Mouse (Mus musculus): ENCODE measurements around the gene Elovl1.

The Elovl1 gene

DNA sequence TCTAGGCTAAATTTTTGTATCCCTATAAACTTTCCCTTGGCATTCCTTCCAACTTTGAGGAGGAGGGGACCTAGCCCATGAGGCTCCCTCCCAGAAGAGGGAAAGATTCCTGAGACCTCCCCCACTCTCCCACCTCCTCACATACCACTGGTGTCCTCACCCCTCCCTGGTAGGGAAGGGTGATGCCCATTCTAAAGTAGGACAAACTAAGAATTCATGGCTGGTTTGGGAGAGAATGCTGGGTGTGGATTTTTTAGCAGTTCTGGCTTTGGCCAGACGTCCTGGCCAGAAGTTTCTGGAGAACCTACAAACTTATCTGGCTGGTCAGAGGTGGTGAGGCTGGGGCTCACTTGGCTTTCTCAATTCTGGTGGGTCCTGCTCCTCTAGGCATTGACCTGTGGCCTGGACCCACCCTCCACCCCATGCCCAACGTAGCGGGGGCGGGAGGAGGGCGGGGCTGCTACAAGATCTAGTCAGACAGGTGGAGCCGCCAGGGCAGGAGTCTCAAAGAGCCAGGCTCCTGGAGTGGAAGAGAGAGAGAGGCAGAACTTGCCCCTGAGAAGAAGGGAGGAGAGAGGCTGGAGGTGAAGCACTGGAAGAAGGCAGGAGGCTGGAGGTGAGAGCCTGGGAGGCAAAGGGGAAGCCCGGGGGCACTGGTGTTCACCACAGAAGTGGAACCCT is 1.5 kb downstream of the Elovl1 start:
- peak; percentile 27 for DNase-seq

DNA sequence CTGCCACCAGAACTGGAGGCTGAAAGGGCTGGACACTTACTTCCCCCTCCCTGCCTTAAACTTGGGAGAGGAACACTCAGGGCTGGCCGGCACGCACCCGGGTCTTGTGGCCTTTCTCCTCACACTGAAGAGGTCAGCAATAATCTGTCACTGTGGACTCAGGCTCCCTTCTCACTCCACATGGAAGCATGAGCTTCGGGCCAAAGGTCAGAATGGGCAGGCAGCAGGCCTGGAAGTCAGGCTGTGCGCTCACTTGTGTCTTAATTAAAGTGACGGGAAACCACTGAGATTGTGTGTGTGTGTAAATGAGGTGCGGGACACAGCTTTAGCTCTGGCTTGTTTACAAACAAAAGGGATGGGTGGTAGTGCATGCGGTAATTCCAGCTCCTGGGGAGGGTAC is 4.4 kb downstream of the Elovl1 start:
- no peak for DNase-seq

- peak; percentile 85 for DNase-seq
Observed at GRCm38 (mm10) chr4:118436820-118437603, 9.1 kb downstream of the Elovl1 start, which contains the start of gene Cdc20. Gene Cdc20 (minus strand): TSS chr4:118437352.

DNA sequence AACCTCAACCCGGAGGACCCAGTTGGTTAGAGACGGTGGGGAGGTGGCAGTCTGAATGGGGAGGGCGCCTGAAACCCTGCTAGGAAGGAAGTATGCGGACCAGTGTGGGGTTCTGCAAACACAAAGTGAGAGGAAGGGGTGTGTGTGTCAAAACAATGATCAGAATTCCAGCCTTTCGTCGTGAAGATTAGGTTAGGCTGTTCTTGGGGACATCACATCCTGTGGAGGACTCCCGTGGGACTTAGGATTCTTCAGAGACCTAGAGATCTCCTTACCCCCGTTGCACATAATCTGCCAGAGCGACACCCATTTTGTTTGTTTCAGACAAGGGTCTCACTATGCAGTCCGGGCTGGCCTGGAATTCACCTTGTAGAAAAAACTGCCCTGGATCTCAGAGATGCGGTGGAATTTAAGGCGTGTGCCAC is 9.9 kb downstream of the Elovl1 start:
- DNase-seq: no peak

DNA sequence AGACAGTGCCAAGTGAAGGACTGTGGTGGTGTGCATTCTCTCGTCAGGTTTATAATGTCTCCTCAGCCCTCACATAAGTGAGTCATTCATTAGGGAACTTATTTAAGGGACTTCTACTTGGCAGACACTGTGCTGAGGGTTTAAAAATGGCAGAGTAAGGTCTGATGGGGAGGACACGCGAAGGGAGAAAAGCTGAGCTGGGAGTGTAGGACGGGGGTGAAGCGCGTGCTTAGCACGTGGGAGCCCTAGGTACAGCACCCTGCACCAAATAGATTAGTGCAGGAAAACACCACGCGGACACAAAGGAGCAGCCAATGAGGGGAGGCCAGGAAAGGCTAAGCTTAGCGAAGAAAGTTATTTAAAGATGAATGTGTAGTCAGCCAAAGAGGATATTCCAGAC is 17.2 kb downstream of the Elovl1 start:
- DNase-seq: no peak

DNA sequence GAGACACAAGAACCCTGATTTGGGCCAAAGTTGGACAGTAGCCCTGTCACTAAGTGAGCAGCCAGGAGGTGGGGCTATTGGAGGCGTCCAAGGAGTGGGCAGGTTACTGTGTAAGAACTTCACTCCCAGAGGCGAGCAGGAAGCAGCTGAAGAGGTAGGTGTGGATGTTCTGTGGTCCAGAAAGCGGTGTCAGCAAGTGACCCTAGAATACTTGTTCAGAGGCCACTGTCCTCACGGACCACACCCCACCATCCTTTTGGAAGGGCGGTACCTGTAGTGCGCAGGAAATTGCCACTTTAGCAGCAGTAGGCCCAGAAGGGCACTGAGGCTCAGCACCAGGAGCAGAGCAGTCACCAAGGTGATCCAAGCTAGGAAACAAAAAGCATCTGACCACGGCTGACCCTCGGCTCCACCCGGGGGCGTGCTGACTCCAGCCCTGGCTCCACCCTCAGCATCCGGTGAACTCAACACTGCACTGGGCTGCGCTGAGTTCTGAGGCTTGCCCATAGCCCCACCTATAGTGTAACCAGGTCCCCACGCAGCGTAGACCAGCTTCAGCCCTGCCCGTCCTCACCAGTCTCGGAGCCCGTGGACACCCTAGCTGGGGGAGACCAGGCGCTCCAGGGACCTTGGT is 18.0 kb downstream of the Elovl1 start:
- DNase-seq: peak; percentile 10

DNA sequence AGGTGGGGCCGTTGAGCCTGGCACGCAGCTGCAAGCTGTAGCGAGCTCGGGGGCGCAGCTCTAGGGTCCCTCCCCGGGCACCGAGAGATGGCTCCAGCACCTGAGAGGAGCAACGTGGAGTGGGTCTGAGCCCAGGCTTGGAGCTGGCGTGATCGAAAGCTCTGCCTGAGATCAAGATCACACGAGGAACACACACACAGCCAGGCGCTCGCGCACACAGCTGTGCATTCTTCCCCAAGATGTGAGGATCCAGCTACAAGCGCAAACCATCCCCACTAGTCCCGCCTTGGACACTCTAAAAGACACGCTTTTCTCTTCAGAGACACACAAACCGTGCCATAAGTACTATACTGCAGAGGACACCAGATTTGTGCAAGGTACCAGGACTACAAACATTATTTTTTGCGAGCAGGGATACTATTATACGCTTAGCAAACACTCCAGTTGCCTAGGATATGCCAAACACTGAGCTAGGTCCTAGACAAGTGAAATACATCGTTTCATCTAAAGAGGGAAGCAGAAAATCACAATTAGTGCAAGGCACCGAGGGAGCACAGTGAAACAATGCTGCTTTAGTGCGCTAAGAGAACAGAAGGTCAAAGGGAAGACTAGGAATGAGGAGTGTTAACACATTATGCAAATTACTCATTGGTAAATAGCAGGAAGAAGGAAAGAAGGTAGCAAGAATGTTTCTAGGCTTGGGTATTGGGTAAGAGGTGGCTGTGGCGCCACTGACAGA is 18.7 kb downstream of the Elovl1 start:
- no peak for DNase-seq

GRCm38 (mm10) chr4:118457345-118457975 is 29.6 kb downstream of the Elovl1 start, which contains the start of gene Mpl:
Gene Mpl (minus strand): TSS chr4:118457513.
- DNase-seq: no peak

GRCm38 (mm10) chr4:118464956-118465355 is 37.1 kb downstream of the Elovl1 start:
- DNase-seq: no peak

GRCm38 (mm10) chr4:118465697-118466163 is 37.8 kb downstream of the Elovl1 start:
- no peak for DNase-seq

- DNase-seq: no peak
Observed at GRCm38 (mm10) chr4:118471281-118471680, 43.4 kb downstream of the Elovl1 start.

GRCm38 (mm10) chr4:118472687-118473086 is 44.8 kb downstream of the Elovl1 start:
- DNase-seq: no peak

DNA sequence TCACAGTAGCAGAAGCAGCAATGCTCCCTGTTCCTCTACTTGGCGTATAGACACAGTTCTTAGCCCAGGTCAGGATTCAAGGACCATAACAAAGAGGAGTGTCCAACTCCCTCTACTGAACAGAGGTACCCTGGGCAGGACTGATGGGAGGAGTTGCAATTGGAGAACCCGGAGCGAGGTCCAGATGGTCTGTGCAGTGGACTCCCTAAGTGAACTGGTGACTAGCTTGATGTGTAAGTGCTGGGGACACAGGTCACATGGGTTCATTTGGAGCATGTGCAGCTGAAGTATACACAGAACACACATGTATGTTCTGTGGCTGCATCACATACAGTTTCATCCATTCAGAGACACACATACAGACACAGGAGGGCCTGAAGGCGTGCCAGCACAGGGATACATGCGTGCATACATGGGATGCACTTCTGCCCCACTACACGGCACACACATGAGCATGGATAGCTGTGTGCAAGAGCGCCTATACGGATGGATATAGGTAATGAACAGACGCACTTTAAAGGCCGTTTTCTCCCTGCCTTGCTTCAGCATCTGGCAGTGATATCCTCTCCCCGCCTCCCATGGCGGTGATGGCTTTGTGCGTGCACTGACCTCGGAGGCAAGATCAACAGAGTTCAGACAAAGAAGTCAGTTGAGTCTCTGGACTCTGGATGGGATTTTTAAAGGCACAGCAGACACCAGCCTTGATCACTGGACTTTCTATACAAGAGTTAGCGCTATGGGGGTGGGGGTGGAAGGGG is 49.1 kb downstream of the Elovl1 start:
- DNase-seq: no peak

All from cerebellum, adult 9-11 months (tissue).